Mouse (Mus musculus): ENCODE measurements around the gene Zfp853.

Zfp853 gene

DNA sequence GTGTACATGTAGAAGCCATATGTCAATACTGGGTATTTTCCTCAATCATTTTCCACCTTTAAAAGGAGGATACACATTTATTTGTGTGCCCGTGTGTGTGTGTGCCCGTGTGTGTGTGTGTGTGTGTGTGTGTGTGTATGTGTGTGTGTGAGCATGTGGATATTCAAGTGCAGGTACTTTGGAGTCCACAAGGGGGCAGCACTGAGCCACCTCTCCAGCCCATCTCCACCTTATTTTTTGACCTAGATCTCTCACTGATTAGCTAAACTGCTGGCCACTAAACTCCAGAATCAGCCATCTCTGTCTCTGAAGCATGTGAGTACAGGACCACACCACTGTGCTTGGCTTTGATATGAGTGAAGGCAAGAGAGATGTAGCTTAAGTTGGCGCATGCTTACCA, 1.4 kb upstream of the Zfp853 start:
- DNase-seq (ENCODE audit: low spot score in 2 of 2), result no peak

DNA sequence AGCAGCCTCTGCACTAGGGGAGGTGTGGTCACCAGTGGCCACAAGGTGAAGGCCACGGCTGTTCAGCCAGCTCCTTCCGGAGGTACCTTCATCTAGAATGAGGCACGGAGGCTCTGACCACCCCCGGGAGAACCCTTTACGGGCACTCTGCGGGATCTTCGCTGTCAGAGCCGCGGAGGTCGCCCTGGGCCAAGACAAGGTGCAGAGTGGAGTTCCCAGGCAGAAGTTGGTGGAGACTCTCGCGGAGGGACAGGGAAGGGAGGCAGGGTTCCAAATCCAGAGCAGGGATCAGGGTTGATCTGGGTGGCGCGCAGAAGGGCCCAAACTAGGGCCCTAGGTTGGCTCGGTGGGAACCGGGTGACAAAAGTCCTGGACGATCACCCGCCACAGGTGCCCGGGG, 544 bp downstream of the Zfp853 start:
- DNase-seq (ENCODE audit: low spot score in 2 of 2), result no peak

DNA sequence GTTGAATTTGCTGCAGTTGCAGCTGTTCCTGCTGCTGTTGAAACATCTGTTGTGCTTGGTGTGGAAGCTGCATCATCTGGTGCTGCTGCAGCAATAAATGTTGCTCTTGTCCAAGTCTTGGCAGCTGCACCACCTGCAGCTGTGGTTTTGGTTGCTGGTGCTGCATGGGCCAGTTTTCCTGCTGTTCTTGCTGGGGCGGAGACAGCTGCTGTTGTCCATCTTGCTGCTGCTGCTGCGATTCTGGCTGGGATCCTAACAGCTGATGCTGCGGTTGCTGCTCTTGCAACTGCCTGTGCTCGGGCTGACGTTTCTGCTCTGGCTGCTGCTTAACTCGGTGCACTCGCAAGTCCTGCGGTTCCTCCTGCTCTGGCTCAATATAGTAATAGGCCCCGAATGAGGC, 4.1 kb downstream of the Zfp853 start:
- no peak for DNase-seq (ENCODE audit: low spot score in 2 of 2)

DNA sequence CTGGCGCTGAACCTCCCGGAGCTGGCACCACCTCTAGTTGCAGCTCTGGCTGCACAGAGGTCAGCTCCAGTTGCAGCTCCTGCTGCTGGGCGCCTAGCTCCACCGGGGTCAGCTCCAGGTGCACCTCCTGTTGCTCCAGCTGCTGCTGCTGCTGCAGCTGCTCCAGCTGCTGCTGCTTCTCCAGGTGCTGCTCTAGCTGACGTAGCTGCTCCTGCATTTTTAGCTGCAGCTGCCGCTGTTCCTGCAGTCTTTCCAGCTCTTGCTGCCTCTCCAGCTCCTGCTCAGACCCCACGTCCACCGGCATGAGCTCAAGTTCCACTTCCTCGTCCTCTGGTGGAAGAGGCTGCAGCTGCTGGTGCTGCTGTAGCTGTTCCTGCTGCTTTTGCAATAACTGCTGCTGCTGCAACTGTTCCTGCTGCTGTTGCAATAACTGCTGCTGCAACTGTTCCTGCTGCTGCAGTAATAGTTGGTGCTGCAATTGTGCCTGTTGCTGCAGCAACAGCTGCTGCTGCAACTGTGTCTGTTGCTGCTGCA, 5.0 kb downstream of the Zfp853 start:
- DNase-seq (ENCODE audit: low spot score in 2 of 2), result no peak

DNA sequence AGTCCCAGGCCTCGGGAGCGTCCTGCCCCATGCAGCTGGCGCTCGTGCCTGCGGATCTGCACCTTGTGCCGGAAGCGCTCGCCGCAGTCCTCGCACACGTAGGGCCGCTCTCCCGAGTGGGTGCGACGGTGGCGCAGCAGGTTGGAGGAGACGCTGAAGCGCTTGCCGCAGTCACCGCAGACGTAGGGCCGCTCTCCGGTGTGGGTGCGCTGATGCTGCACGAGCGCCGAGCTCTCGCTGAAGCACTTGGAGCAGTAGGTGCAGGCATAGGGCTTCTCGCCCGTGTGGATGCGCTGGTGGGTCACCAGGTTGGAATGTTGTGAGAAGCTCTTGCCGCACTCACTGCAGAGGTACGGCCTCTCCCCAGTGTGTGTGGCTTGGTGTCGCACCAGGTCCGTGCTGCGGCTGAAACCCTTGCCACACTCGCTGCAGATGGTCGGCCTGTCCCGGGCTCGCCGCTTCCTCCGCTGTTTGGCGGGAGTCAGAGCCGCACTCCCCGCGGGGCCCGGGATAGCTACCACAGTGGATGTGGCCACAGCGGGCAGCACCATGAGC, 5.6 kb downstream of the Zfp853 start:
- no peak for DNase-seq (ENCODE audit: low spot score in 2 of 2)

DNA sequence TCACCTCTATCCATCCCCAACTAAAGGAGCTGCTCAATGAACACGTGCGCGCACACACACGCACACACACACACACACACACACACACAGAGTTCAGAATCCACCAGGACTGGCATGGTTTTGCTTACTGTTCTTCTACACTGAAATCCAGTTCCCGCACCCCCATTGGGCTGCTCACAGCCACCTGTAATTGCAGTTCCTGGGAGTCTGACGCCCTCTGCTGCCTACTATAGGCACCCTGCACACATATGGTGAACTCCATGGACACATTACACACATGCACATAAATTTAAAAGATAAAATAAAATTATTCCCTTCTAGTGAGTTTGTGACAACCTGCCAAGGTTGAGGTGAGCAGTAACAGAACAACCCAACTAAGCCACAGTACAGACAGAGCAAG, 8.7 kb downstream of the Zfp853 start:
- no peak for DNase-seq (ENCODE audit: low spot score in 2 of 2)

DNA sequence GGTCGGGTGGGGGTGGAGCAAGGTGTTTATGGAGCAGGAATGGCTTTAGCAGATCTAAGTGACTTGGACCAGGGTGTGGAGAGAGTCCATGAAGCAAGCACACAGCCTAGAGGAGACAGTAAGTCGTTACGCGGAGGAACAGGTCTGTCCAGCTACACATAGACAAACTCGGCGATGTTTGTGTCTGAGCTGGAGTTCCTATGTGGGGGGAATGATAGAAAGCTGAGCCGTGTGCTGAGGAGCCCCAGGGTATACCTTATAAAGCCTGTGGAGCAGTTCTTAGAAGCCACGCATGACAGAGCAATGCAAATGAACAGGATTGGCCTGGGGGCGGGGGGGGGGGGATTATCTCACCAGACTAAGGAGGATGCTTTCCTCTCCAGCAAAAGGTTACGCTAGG, 14.2 kb downstream of the Zfp853 start:
- DNase-seq (ENCODE audit: low spot score in 2 of 2), result no peak

DNA sequence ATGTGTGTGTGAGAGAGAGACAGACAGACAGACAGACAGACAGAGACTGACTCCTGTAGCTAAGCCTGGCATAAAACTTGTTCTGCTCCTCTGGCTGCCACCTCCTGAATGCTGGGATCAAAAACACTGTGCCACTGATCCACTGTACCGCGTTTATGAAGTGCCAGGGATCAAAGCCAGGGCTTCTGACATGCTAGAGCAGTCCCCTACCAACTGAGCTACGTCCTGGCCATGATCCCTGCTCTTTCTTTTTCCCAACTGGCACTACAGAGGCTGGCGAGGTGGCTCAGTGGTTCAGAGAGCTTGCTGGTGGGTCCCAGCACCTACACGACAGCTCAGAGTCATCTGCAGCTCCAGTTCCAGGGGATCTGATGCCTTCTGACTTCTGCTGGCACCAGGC, 17.7 kb downstream of the Zfp853 start:
- no peak for DNase-seq (ENCODE audit: low spot score in 2 of 2)

DNA sequence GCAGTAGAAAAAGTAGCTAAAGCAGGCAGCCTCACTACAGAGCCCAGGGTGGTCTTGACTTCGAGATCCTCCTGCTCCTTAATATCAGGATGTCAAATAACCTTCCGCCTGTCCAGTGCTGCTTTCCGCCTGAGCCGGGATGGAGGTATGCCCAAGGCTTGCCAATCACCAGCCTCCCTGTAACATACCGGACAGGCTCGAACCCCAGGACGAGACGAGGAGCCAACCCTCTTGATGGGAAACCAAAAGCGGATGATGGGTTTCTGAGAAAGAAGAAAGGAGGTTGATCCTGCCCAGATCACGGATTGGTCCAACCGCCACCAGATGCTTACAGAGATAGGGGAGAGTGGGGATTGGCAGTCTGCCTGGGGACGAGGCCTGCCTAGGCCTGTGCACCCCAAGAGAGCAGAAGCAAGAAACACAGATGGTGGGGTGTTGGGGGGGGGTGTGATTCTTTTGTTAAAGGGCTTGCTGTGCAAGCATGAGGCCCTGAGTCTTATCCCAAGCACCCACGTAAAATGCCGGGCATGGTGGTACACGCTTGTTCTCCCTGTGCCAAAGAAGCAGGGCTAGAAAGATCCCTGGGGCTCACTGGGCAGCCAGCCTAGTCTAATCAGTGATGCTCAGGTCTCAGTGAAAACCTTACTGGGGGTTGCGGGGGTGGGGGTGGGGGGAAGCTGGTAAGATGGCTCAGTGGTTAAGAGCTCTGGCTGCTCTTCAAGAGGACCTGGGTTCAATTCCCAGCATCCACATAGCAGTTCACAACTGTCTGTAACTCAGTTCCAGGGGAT, 20.7 kb downstream of the Zfp853 start:
- no peak for DNase-seq (ENCODE audit: low spot score in 2 of 2)

DNA sequence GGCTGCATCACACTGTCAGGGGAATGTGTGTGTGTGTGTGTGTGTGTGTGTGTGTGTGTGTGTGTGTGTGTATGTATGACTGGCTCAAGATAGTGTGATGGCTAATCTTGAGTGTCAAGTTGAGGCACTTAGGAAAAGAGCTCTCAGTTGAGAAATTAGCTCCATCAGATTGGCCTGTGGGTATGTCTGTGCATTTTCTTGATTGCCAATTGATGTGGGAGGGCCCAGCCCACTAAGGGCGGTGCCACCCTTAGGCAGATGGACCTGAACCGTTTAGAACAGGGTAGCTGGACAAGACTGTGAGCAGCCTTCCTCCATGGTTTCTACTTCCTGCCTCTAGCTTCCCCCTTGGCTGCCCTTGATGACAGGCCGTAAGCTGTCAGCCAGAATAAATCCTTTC, 21.3 kb downstream of the Zfp853 start:
- no peak for DNase-seq (ENCODE audit: low spot score in 2 of 2)

DNA sequence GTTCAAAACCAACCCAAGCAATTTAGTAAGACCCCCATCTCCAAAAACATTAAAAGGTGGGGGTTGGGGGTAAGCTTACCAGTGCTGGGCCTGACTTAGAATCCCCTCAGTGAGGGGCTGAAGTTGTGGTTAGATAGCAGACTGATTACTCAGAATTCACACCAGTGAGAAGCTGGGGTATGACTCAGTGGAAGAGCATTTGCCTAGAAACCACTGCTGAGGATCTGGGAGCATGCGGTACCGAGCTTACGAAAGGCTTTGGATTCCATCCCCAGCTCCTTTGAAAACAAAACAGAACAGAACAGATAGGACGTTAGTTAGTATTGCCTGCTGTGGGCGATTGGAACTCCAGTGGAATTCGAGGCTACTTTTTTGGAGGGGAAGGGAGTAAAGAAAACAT, 21.8 kb downstream of the Zfp853 start:
- peak in 1 of 2 experiments; percentile 44 for DNase-seq (ENCODE audit: low spot score in 2 of 2)

DNA sequence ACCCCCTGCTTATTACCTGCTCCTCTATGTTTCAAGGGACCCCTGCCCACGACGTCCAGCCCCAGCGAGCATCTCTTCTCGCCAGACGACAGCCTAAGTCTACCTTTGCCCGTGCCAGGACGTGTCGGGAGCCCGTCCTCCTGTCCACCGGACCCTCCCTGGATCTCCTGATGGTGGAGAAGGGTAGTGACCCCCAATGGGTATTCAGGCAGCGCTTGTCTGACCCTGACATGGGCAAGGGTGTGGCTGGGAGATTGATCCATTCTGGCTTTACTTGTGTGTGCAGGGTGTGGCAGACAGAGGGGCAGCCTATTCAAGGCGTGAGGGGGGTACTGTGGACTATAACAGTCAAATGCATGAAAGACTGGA, 23.3 kb downstream of the Zfp853 start:
- DNase-seq (ENCODE audit: low spot score in 2 of 2), result no peak

DNA sequence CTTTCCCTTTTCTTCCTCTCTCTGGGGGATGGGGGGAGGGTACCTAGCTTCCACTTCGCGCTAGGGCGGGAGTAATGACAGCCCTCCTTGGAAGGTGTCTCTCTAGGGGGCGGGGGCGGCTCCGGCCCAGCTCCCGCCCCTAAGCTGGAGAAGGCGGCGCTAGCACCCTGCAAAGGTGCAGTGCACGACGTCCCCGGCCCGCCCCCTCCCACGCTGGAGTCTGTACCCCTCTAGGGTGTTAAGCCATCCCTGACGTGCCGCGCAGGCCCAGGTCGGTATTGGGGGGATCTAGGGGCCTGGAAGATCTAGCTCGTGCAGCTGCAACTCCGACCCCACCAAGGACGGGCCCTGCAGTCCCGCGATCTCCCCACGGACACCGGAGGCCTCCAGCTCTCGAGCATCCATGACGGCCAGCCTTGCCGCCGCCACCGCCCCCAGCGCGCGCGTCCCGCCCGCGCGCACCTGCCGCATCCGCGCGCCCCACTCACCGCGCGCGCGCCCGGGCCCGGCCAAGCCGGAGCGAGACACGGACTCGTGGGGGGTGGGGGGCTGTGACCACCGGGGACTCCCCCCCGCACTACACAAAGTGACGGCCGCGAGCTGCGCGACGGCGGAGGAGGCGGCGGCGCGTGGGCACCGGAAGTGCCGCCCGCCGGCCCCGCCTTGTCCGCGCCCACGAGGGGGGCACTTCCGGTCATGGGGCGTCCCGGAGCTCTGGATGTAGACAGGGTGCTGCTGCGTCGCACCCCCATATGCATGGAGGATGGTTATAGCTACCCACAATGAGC, 23.9 kb downstream of the Zfp853 start, which contains the start of gene Zfp316:
Zfp316 (minus strand) TSS at position 660 of the 788 bp plus-strand sequence.
- peak; percentile 67 for DNase-seq (ENCODE audit: low spot score in 2 of 2)

DNA sequence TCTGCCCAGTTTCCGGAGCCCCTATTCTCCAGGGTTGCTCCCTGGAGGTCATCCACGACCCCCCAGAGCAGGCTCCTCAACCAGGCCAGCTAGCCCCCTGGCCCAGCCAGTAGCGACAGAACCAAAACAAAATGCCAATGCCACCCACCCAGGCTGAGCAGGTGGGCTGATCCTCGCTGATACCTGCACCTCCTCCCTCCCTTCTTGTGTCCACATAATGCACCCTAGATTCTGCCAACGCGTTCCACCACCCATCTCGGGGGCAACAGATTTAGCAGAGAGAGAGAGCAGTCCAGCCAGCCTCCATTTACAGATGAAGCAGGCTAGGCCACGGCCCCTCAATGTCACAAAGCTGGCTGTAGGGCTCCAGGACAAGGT, 24.4 kb downstream of the Zfp853 start:
- DNase-seq (ENCODE audit: low spot score in 2 of 2), result no peak

DNA sequence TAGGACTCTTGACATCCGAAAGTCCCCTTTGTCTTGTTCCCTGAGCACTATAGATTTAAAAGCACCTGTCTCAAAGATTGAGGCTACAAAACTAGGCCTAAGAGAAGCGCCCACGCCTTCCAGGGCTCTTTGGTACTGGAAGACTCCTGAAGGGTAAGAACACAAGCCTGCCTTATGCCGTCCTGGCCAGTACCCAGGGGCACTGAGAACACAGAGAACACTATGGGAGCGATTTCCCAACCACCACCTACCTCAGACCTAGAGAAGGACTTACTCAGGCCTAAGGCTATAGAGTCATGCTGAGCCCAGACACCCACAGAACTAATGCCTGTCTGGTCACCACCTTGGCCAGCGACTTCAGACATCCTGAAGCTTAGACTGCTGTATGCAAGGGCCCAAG, 26.6 kb downstream of the Zfp853 start:
- DNase-seq (ENCODE audit: low spot score in 2 of 2), result no peak

DNA sequence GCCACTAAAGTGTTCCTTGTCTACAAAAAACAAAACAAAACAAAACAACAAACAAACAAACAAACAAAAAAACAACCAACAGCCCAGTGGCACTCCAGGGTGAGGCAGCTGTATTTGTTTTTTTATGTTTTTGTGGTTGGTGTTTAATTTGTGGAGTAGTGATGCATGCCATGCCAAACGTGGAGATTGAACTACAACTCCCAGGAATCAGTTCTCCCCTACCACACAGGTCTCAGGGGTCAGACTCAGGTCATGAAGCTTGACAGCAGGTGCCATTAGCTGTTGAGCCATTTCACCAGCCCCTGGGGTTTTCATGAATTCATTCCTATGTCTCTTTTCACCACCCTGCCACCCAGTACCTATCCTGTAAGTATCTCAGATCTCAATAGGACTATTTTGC, 28.0 kb downstream of the Zfp853 start:
- DNase-seq (ENCODE audit: low spot score in 2 of 2), result no peak

DNA sequence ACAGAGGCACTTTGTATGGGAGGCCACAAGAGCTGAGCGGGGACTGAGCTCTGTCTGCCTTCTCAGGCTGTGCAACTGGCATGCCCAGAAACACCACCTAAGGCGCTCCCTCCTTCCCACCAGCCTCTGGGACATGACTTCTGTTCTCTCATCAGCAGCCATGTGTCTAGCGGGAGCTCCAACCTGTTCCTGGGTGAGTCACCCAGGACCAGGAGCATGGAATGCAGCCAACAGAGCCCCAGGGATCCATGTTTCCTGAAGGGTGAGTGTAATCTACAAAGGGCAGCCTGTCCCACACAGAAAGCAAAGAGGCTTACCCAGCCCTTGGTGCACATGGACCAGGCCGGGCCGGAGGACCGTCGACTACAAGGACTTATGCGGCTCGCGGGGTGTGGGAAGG, 28.7 kb downstream of the Zfp853 start:
- peak in 1 of 2 experiments; percentile 32 for DNase-seq (ENCODE audit: low spot score in 2 of 2)

DNA sequence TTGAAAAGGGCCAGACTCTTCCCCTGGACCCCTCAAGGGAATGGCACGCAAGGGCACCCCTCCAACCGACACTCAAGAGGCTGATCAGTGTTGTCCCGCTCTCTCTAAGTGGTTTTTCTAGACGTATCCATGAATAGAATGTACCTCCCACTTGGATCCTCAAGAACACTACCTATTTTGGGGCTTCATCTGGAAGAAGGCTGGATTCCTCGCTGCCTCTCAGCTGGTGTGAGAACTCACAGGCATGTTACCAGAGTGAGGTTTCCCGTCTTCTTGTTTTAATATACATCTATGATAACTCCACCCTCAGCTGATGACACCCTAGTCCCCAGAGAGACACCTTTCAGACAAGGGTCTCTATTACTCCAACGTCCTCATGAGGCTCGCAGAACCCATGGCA, 31.8 kb downstream of the Zfp853 start:
- DNase-seq (ENCODE audit: low spot score in 2 of 2), result peak in 1 of 2 experiments; percentile 60

DNA sequence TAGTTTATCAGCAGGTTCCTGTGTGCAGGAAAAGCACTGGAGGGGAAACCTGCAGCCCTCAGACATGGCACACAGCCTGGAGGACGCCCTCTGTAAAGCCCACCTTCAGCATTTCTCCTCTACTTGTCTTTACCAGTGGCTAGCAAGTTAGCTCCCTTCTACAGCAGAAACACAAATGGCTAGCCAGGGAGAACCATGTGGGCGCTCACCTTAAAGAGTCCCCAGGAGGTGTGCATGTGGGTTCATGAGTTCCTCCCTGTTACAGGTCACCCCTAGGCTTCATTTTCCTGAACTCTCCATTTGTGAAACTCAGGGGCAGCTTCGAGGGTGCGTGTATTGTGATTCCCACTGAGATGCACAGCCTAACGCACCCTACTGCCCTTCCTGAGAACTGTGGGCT, 37.6 kb downstream of the Zfp853 start:
- DNase-seq (ENCODE audit: low spot score in 2 of 2), result no peak

DNA sequence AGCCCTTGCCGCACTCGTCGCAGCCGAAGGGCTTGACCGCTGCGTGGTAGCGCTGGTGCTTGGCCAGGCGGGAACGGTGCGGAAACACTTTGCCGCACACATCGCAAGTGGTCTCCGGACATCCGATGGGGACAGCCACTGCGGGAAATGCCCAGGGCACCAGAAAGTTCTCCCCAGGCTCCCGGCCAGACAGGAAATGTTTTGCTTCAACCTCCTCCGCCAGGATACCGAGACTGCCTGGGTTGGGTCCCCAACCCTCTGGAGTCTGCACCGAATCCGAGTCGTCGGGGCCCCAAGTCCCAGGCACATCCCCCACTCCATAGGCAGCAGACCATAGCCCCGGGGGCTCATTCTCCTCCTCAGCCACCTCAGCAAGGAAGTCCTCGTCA, 38.3 kb downstream of the Zfp853 start:
- DNase-seq (ENCODE audit: low spot score in 2 of 2), result no peak

DNA sequence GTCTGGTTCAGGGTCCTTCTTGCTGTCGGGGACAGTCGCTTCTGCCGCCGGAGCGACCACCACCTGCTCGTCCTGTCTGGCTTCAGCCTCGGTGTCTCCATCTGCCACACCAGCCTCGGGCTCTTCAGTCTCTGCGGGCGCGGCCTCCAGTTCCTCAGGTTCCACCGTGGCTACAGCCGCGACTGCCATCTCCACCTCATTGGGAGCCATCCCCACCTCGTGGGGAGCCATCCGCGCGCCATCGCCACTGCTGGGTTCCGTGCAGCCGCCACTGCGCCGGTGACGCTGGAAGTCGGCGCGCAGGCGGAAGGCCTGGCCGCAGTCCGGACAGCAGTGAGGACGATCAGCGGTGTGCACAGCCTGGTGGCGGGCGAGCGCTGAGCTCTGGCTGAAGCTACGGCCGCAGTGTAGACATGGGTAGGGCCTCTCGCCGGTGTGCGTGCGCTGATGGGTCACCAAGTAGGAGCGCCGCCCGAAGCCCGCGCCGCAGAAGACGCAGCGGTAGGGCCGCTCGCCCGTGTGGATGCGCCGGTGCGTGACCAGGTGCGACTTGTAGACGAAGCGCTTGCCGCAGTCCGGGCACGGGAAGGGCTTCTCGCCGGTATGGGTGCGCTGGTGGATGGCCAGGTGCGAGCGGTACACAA, 38.8 kb downstream of the Zfp853 start:
- DNase-seq (ENCODE audit: low spot score in 2 of 2), result peak in 1 of 2 experiments; percentile 16

DNA sequence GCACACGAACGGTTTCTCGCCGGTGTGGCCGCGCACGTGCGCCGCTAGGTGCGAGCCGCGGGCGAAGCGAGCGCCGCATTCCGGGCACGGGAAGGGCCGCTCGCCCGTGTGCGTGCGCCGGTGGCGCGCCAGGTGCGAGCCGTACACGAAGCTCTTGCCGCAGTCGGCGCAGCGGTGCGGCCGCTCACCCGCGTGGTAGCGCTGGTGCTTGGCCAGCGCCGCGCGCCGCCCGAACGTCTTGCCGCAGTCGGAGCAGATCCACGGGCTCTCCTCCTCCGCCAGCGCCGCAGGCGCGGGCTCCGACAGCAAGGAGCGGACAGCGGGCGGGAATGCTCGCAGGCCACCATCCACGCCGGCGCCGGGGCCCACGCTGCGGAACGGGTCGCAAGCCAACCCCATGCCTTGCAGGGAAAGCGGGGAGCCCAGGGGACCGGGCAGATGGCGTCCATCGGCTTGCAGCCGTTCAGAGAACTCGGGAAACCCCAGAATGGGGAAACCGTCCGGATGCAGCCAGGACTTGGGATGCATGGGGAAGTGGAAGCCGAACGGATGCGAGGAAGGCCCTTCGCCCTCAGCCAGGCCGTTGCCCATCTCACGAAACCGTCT, 39.4 kb downstream of the Zfp853 start:
- DNase-seq (ENCODE audit: low spot score in 2 of 2), result peak in 1 of 2 experiments; percentile 39

All from right cerebral cortex, adult 2 months (tissue).